Mouse (Mus musculus) heart, postnatal 0 days (tissue): ENCODE data around the gene Nckap5. TPM values are rescaled to one million over a fixed set of nuclear protein-coding genes. Genes with fewer than 3 reads are reported as not detected.

Source experiments
- ATAC-seq: fragments of 200-750 bp; cut with Nextera tagmentation; 2 replicates; pipeline ENCODE4 v1.8.0; 2017; ENCODE audit warnings: low read depth, moderate number of reproducible peaks, moderate library complexity; ENCODE audit not compliant: insufficient read depth
- DNase-seq: peaks from one replicate; pipeline ENCODE4 v3.0.0-alpha.2; 2016; ENCODE audit warnings: low spot score
- H3K27ac ChIP-seq: fragments of 300-500 bp; sonication (generic); 2 replicates; pipeline ENCODE4 v1.5.1; 2014; ENCODE audit warnings: low read depth, mild to moderate bottlenecking
- H3K27me3 ChIP-seq: fragments of 300-500 bp; sonication (generic); 2 replicates; pipeline ENCODE4 v1.6.1; 2014; ENCODE audit warnings: low read length, mixed read lengths; ENCODE audit not compliant: control insufficient read depth, insufficient read depth
- H3K36me3 ChIP-seq: fragments of 300-500 bp; sonication (generic); replicated peaks from 2 replicates; pipeline ENCODE4 v1.6.1; 2014; ENCODE audit warnings: low read length, mixed read lengths; ENCODE audit not compliant: control insufficient read depth, insufficient read depth
- H3K4me1 ChIP-seq: fragments of 300-500 bp; sonication (generic); 2 replicates; pipeline ENCODE4 v1.6.1; 2014; ENCODE audit warnings: antibody characterized with exemption; ENCODE audit not compliant: control insufficient read depth, insufficient read depth
- H3K4me2 ChIP-seq: fragments of 300-500 bp; sonication (generic); 2 replicates; pipeline ENCODE4 v1.6.1; 2014; ENCODE audit warnings: low read depth, mild to moderate bottlenecking, low read length, moderate library complexity
- H3K4me3 ChIP-seq: fragments of 300-500 bp; sonication (generic); 2 replicates; pipeline ENCODE4 v1.5.1; 2014; ENCODE audit warnings: low read depth, low read length
- H3K9ac ChIP-seq: fragments of 300-500 bp; sonication (generic); replicated peaks from 2 replicates; pipeline ENCODE4 v1.6.1; 2014; ENCODE audit warnings: low read depth, low read length, mixed read lengths
- H3K9me3 ChIP-seq: fragments of 300-500 bp; sonication (generic); replicated peaks from 2 replicates; pipeline ENCODE4 v1.6.1; 2016; ENCODE audit warnings: low read length; ENCODE audit not compliant: control insufficient read depth
- CTCF ChIP-seq: IDR thresholded peaks from 2 replicates; pipeline ENCODE4 v1.5.1; 2016; ENCODE audit warnings: antibody characterized with exemption, control low read depth, low read depth
- EP300 ChIP-seq: IDR thresholded peaks from 2 replicates; pipeline ENCODE4 v1.6.1; 2016; ENCODE audit warnings: antibody characterized with exemption, low read depth
- WGBS: fragments of 180-500 bp; shearing (Covaris S2); extraction: QIAGEN DNeasy Blood & Tissue Kit; methylation state at CpG from one replicate; pipeline ENCODE4 v1.1.7; 2014; 5-methylcytosine and 5-hydroxymethylcytosine counted together
- polyA plus RNA-seq: library from polyadenylated mRNA; unstranded; fragments of >200 nt; fragmentation: Nextera tagmentation; extraction: Ambion mirVana; gene quantifications from 2 replicates; pipeline ENCODE4 v1.2.1, GENCODE M21; 2015
- total RNA-seq: library from RNA; depleted of rRNA; stranded (reverse); fragments of >200 nt; gene quantifications from 2 replicates; pipeline ENCODE4 v1.2.3, GENCODE M21; 2014; ENCODE audit warnings: low replicate concordance

Nckap5 gene
- total and polyA plus RNA-seq, 2 experiments from 2014 or later: 4.6 to 14.5 TPM

DNA sequence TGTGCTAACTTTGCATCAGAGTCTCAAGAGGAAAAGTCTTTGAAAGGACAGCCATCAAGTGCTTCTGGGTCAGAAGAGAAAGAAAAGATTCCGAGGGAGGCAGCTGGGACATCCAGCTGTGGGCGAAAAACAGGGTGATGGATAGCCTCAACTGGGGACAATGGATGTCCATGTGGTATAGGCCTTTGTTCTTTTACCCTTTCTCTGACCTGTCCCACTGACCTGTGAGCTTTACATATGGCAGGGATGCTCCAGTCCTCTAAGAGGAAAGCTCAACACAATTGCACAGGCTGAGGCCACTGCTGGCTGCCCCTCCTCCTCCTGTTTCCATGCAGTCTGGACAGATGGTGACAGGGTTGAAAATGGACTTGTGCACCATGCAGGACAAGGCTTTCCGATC is 31.2 kb upstream of the Nckap5 start:
- Histone ChIP-seq H3K4me1 (0 out of 2 replicates have a peak, but pooled peaks cover 10% of the 10 kb centered on the region), H3K4me3 (no peak overlapping the region), H3K36me3 (no peaks in the 10 kb centered on the region), H3K9ac (no peak overlapping the region), H3K4me2 (no peak overlapping the region), H3K9me3 (no peaks in the 10 kb centered on the region), H3K27ac (no peak overlapping the region), H3K27me3 (no peaks in the 10 kb centered on the region)
- TF ChIP-seq CTCF: no peak
- TF ChIP-seq EP300: no peak
- 62% methylated on average over 3 of the region's 3 CpGs for WGBS
- no peak for ATAC-seq
- no peak for DNase-seq

DNA sequence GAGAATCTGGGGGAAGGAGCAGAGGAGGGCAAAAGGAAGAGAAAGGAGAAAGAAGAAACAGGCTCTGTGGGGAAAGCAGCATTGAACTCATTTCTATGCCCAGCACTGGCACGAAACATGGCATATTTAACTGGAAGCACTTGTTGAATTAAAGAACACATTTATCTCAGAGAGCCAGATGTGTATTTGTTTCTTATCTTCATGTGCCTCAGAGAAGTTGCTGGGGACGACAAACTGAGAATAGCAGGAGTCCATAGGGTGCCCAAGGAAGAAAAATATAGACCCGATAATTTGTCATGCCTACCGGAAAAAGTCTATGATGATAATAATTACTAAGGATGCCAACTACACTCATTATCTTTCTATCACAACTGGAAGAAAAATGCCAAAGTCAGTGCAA is 29.9 kb upstream of the Nckap5 start:
- no peak for DNase-seq
- ATAC-seq: no peak
- Histone ChIP-seq H3K27ac (no peak overlapping the region), H3K9ac (no peak overlapping the region), H3K4me1 (0 out of 2 replicates have a peak, but pooled peaks cover 10% of the 10 kb centered on the region), H3K9me3 (no peaks in the 10 kb centered on the region), H3K4me3 (no peak overlapping the region), H3K27me3 (no peaks in the 10 kb centered on the region), H3K36me3 (no peaks in the 10 kb centered on the region), H3K4me2 (no peak overlapping the region)
- WGBS: 74% methylated on average over 4 of the region's 4 CpGs
- TF ChIP-seq EP300 (no peak), CTCF (no peak)

DNA sequence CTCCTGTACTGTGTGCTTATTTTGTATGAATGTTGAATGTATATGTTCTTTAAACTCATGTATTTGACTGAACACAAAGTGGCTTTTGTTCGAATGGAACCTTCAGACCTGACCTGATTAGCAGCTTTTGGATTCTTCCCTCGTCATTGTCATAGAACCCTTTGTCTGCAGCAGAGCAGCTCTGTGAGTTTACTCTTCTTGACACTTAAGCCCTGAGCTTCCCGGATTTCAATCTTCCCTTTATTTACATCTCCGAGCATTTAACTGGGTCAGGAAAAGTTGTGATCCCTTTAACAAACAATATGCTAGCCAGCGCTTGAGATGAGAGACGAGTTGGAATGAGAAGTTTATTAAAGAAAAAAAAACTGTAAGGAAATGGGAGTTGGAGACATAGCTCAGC is 18.9 kb upstream of the Nckap5 start:
- no peak overlapping the region for H3K9ac ChIP-seq
- H3K9me3 ChIP-seq: no peaks in the 10 kb centered on the region
- H3K36me3 ChIP-seq: no peaks in the 10 kb centered on the region
- no peaks in the 10 kb centered on the region for H3K27me3 ChIP-seq
- no peak for TF ChIP-seq CTCF
- TF ChIP-seq EP300: no peak
- WGBS: 56% methylated on average over 6 of the region's 6 CpGs
- H3K27ac ChIP-seq: no peak overlapping the region
- DNase-seq: no peak
- ATAC-seq: no peak
- no peak overlapping the region for H3K4me2 ChIP-seq
- no peak overlapping the region for H3K4me3 ChIP-seq
- H3K4me1 ChIP-seq: no peaks in the 10 kb centered on the region

DNA sequence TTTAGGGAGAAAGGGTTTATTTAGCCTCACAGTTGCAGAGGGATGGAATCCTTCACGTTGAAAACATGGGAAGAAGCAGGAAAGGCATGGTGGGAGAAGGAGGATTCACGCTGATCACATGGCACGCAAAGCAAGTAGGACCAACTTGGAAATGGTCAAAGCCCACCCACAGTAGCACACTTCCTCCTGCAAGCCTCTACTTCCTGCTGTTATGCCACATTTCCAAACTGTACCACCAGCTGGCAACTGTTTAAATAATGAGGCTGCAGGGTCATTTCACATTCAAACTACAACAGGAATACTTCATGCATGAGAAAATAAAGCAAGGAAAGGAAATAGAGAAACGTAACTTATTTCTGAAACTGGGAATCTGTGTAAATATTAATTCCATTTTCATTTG is 15.7 kb upstream of the Nckap5 start:
- no peak for TF ChIP-seq CTCF
- no peak for TF ChIP-seq EP300
- WGBS: 56% methylated on average over 4 of the region's 4 CpGs
- DNase-seq (no peak), ATAC-seq (no peak)
- no peaks in the 10 kb centered on the region for H3K4me1 ChIP-seq
- H3K27ac ChIP-seq: no peak overlapping the region
- H3K27me3 ChIP-seq: no peaks in the 10 kb centered on the region
- H3K4me3 ChIP-seq: no peak overlapping the region
- no peaks in the 10 kb centered on the region for H3K9me3 ChIP-seq
- H3K36me3 ChIP-seq: no peaks in the 10 kb centered on the region
- no peak overlapping the region for H3K9ac ChIP-seq
- H3K4me2 ChIP-seq: no peak overlapping the region

DNA sequence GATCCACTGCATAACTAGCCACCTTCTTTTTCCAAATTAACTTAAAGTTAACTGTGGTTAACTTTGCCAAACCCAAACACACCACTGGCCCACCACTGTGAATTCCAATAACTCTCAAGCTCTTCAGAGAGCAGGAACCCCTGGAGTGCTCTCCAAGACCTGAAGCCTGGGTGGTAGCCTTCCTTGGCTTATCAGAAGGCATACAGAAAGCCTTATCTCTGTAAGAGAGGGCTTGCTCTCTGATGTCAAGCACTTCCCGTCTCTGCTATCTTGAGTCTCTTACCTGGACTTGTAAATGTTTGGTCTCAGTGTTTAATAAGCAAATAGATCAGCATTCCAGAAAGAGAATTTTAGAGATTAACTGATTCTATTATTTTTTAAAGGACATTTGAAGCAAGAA is 2.3 kb upstream of the Nckap5 start:
- DNase-seq (no peak), ATAC-seq (no peak)
- 64% methylated on average over 1 of the region's 1 CpGs for whole genome bisulfite sequencing
- H3K4me2 ChIP-seq: no peak overlapping the region
- TF ChIP-seq EP300 (no peak), CTCF (no peak)
- H3K4me3 ChIP-seq: no peak overlapping the region
- H3K9ac ChIP-seq: no peak overlapping the region
- no peak overlapping the region for H3K27ac ChIP-seq
- H3K4me1 ChIP-seq: peaks cover 12% of the 10 kb centered on the region; the same call in 1 of the 2 replicates
- H3K9me3 ChIP-seq: no peaks in the 10 kb centered on the region
- H3K36me3 ChIP-seq: no peaks in the 10 kb centered on the region
- H3K27me3 ChIP-seq: no peaks in the 10 kb centered on the region

DNA sequence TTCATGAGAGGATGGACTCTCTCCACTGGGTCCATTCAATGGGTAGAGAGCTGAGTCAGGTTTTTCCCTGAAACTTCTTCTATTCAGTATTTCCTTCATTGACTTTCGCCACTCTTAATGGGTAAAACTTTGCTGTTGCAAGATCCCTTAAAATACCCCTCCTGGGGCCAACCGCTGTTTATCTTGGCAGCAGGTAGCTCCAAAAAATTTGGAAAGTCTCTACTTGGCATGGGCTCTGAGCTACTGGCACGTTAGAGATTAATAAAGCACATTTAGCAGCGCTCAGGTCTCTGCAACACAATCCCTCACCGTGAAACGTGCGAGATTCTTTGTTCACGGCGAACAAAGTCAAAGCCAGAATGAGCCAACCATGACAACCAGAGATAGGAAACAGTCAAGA is 1.6 kb downstream of the Nckap5 start:
- Histone ChIP-seq H3K36me3 (no peaks in the 10 kb centered on the region), H3K27ac (no peak overlapping the region), H3K9ac (no peak overlapping the region), H3K4me3 (peak overlapping the region; percentile 38), H3K4me1 (peaks cover 19% of the 10 kb centered on the region; the same call in 1 of the 2 replicates), H3K4me2 (peak overlapping the region; percentile 61), H3K27me3 (no peaks in the 10 kb centered on the region), H3K9me3 (no peaks in the 10 kb centered on the region)
- TF ChIP-seq CTCF (no peak), EP300 (no peak)
- DNase-seq: no peak
- WGBS: 41% methylated on average over 9 of the region's 9 CpGs
- no peak for ATAC-seq
